Mouse (Mus musculus) intestine, embryonic 14.5 days (tissue): ENCODE data around the gene Stk32c. TPM values are rescaled to one million over a fixed set of nuclear protein-coding genes. Genes with fewer than 3 reads are reported as not detected.

ENCODE experiments used
- ATAC-seq: fragments of 200-750 bp; cut with Nextera tagmentation; replicated peaks from 2 replicates; pipeline ENCODE4 v1.8.0; 2017; ENCODE audit warnings: low read depth, moderate number of reproducible peaks, moderate TSS enrichment, moderate library complexity; ENCODE audit not compliant: low FRiP score, low TSS enrichment
- DNase-seq: peaks from one replicate; pipeline ENCODE4 v3.0.0-alpha.2; 2018; ENCODE audit warnings: low spot score
- H3K27ac ChIP-seq: fragments of 300-500 bp; sonication (generic); 2 replicates; pipeline ENCODE4 v1.5.1; 2014; ENCODE audit warnings: low read depth, mild to moderate bottlenecking, control low read depth
- H3K27me3 ChIP-seq: fragments of 300-500 bp; sonication (generic); replicated peaks from 2 replicates; pipeline ENCODE4 v1.6.1; 2014; ENCODE audit warnings: low read length, control low read depth; ENCODE audit not compliant: control insufficient read depth, insufficient read depth
- H3K36me3 ChIP-seq: fragments of 300-500 bp; sonication (generic); 2 replicates; pipeline ENCODE4 v1.6.1; 2014; ENCODE audit warnings: low read length, control low read depth; ENCODE audit not compliant: control insufficient read depth, insufficient read depth
- H3K4me1 ChIP-seq: fragments of 300-500 bp; sonication (generic); replicated peaks from 2 replicates; pipeline ENCODE4 v1.6.1; 2014; ENCODE audit warnings: low read length, control low read depth, mixed read lengths; ENCODE audit not compliant: control insufficient read depth, insufficient read depth
- H3K4me2 ChIP-seq: fragments of 300-500 bp; sonication (generic); 2 replicates; pipeline ENCODE4 v1.6.1; 2014; ENCODE audit warnings: low read length
- H3K4me3 ChIP-seq: fragments of 300-500 bp; sonication (generic); 2 replicates; pipeline ENCODE4 v1.5.1; 2014; ENCODE audit warnings: low read depth, low read length, control low read depth, mixed read lengths
- H3K9ac ChIP-seq: fragments of 300-500 bp; sonication (generic); 2 replicates; pipeline ENCODE4 v1.6.1; 2014; ENCODE audit warnings: mild to moderate bottlenecking, low read length
- H3K9me3 ChIP-seq: fragments of 300-500 bp; sonication (generic); 2 replicates; pipeline ENCODE4 v1.6.1; 2016; ENCODE audit warnings: low read length, control low read depth; ENCODE audit not compliant: control insufficient read depth
- WGBS: fragments of 180-500 bp; shearing (Covaris S2); extraction: QIAGEN DNeasy Blood & Tissue Kit; methylation state at CpG from one replicate; pipeline ENCODE4 v1.1.7; 2014; 5-methylcytosine and 5-hydroxymethylcytosine counted together
- polyA plus RNA-seq: library from polyadenylated mRNA; unstranded; fragments of >200 nt; fragmentation: Nextera tagmentation; extraction: Ambion mirVana; gene quantifications from 2 replicates; pipeline ENCODE4 v1.2.1, GENCODE M21; 2014

Stk32c gene
- polyA plus RNA-seq, 1 experiment from 2014 or later = 0.15 TPM

GRCm38 (mm10) chr7:139105705-139106104 lies 107.4 kb downstream of the Stk32c start:
- ATAC-seq = no peak
- WGBS = 92% methylated on average over 7 of the region's 7 CpGs
- no peaks in the 10 kb centered on the region for H3K36me3 ChIP-seq

DNA sequence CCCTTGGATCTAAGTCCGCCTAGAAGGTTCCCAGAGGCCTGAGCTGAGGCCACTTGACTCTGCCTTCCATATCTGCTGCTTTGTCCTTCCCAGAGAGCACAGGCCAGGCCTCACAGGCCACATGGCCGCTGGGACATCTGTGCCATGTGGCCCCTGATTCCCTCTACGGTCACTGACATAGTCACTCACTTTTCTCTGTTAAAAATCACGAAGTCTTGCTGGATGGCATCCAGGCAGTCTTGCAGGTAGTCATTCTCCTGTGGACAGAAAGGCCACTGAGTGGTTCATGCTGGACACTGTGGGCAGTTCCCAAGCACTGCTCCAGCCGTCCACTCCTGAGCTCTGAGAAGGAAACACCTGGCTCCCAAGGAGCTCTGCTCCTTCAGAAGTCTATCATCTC lies 108.0 kb downstream of the Stk32c start:
- H3K27ac ChIP-seq = no peak overlapping the region
- DNase-seq (no peak), ATAC-seq (no peak)
- 82% methylated on average over 5 of the region's 5 CpGs for WGBS
- H3K9me3 ChIP-seq = no peaks in the 10 kb centered on the region
- H3K4me1 ChIP-seq = no peaks in the 10 kb centered on the region
- H3K4me2 ChIP-seq = no peak overlapping the region
- H3K36me3 ChIP-seq = no peaks in the 10 kb centered on the region
- H3K27me3 ChIP-seq = no peaks in the 10 kb centered on the region
- H3K9ac ChIP-seq = no peak overlapping the region
- H3K4me3 ChIP-seq = no peak overlapping the region

More at GRCm38 (mm10) chr7:139105705-139106104, 107.4 kb downstream of the Stk32c start:
- no peak overlapping the region for H3K4me3 ChIP-seq
- DNase-seq = no peak
- no peak overlapping the region for H3K27ac ChIP-seq
- no peaks in the 10 kb centered on the region for H3K27me3 ChIP-seq
- no peak overlapping the region for H3K4me2 ChIP-seq
- no peaks in the 10 kb centered on the region for H3K4me1 ChIP-seq
- no peaks in the 10 kb centered on the region for H3K9me3 ChIP-seq
- H3K9ac ChIP-seq = no peak overlapping the region

GRCm38 (mm10) chr7:139103960-139104381 lies 109.1 kb downstream of the Stk32c start:
- peaks cover 2% of the 10 kb centered on the region; the same call in 1 of the 2 replicates for H3K36me3 ChIP-seq
- H3K27me3 ChIP-seq = no peaks in the 10 kb centered on the region
- no peak overlapping the region for H3K4me3 ChIP-seq
- no peaks in the 10 kb centered on the region for H3K9me3 ChIP-seq
- no peak overlapping the region for H3K9ac ChIP-seq
- H3K4me2 ChIP-seq = no peak overlapping the region
- ATAC-seq (no peak), DNase-seq (no peak)
- no peak overlapping the region for H3K27ac ChIP-seq
- H3K4me1 ChIP-seq = no peaks in the 10 kb centered on the region
- WGBS = 61% methylated on average over 10 of the region's 10 CpGs

- Histone ChIP-seq H3K27me3 (no peaks in the 10 kb centered on the region), H3K4me2 (no peak overlapping the region), H3K9ac (no peak overlapping the region), H3K9me3 (no peaks in the 10 kb centered on the region), H3K4me1 (no peaks in the 10 kb centered on the region), H3K36me3 (peaks cover 6% of the 10 kb centered on the region; the same call in 1 of the 2 replicates), H3K4me3 (no peak overlapping the region), H3K27ac (no peak overlapping the region)
- ATAC-seq = no peak
- 79% methylated on average over 3 of the region's 3 CpGs for WGBS
- no peak for DNase-seq
These were observed 111.3 kb downstream of the Stk32c start for GRCm38 (mm10) chr7:139101826-139102225.

DNA sequence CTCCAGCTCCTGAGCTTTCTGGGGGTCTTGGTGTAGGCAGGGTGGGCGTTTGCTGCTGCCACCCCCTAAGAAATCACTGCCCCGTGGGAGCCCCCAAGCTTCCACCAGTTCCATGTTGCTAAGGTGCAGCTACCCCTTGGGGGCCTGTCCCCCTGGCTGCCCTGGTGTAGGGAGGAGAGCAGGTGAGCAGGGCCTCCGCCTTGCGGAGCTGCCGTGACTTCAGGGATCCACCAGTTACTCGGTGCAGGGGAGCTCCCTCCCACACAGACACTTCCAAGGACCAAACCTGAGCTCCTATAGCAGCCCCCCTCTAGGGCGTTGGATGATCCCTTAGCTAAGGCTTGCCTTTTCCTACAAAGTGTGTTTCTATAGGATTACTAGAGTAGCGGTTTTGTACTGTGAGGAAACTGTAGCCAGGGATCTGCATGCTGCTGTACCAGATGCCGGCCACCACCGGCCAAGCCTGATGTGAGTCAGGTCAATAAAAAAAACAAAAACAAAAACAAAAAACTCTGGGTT lies 111.8 kb downstream of the Stk32c start:
- Histone ChIP-seq H3K4me3 (no peak overlapping the region), H3K4me1 (no peaks in the 10 kb centered on the region), H3K9me3 (no peaks in the 10 kb centered on the region), H3K27ac (no peak overlapping the region), H3K27me3 (no peaks in the 10 kb centered on the region), H3K9ac (no peak overlapping the region), H3K4me2 (no peak overlapping the region), H3K36me3 (peaks cover 9% of the 10 kb centered on the region; the same call in 1 of the 2 replicates)
- DNase-seq (no peak), ATAC-seq (no peak)
- 76% methylated on average over 10 of the region's 10 CpGs for WGBS

GRCm38 (mm10) chr7:139100531-139101095 lies 112.5 kb downstream of the Stk32c start:
- Histone ChIP-seq H3K4me1 (no peaks in the 10 kb centered on the region), H3K9me3 (no peaks in the 10 kb centered on the region), H3K9ac (no peak overlapping the region), H3K27me3 (no peaks in the 10 kb centered on the region), H3K27ac (no peak overlapping the region), H3K36me3 (peaks cover 12% of the 10 kb centered on the region; the same call in 1 of the 2 replicates), H3K4me2 (no peak overlapping the region), H3K4me3 (no peak overlapping the region)
- WGBS = 69% methylated on average over 12 of the region's 12 CpGs
- DNase-seq (no peak), ATAC-seq (no peak)

DNA sequence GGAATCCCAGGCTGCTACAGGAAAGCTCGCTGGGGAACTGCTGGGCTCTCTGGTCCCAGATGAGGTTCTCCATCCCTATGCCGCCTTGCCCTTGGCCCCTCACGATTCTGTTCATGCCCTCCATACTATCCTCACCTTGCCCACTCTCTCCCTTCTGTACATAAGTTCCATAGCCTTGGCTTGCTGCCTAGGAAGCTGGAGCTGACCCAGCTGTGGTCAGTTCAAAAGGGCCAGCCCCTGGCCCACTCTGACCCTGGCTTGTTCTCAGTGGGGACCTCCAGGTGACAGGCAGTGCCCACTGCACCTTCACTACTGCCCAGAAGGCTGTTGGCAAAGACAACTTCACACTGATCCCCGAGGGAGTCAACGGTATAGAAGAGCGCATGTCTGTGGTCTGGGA lies 116.7 kb downstream of the Stk32c start:
- DNase-seq (no peak), ATAC-seq (no peak)
- peaks cover 30% of the 10 kb centered on the region; the same call in 1 of the 2 replicates for H3K36me3 ChIP-seq
- no peak overlapping the region for H3K4me3 ChIP-seq
- H3K9me3 ChIP-seq = no peaks in the 10 kb centered on the region
- no peak overlapping the region for H3K4me2 ChIP-seq
- no peaks in the 10 kb centered on the region for H3K27me3 ChIP-seq
- no peak overlapping the region for H3K9ac ChIP-seq
- H3K4me1 ChIP-seq = no peaks in the 10 kb centered on the region
- H3K27ac ChIP-seq = no peak overlapping the region
- 85% methylated on average over 6 of the region's 6 CpGs for WGBS

- no peak for ATAC-seq
- H3K9me3 ChIP-seq = no peaks in the 10 kb centered on the region
- peaks cover 34% of the 10 kb centered on the region for H3K36me3 ChIP-seq
- H3K9ac ChIP-seq = no peak overlapping the region
- H3K27ac ChIP-seq = no peak overlapping the region
- DNase-seq = no peak
- H3K4me1 ChIP-seq = no peaks in the 10 kb centered on the region
- H3K4me3 ChIP-seq = no peak overlapping the region
- H3K4me2 ChIP-seq = no peak overlapping the region
- no peaks in the 10 kb centered on the region for H3K27me3 ChIP-seq
- WGBS = 89% methylated on average over 7 of the region's 7 CpGs
These were observed 117.8 kb downstream of the Stk32c start for GRCm38 (mm10) chr7:139095282-139095681.

DNA sequence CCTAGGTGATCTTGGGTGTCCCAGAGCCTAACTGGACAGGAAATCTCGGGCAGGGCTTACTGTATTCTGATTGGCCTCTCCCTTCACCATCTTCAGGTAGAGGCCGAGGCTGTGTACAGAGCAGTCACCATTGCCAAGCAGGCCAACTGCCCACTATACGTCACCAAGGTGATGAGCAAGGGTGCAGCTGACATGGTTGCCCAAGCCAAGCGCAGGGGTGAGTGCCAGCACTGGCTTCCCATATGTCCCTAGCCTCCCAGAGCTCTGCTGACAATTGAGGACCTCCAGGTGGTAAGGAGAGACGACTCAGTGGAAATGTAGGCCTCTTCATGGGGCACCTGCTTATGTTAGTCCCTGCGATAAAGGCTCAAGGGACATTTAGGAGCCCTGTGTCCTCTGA lies 118.3 kb downstream of the Stk32c start:
- H3K4me3 ChIP-seq = no peak overlapping the region
- H3K27me3 ChIP-seq = no peaks in the 10 kb centered on the region
- H3K36me3 ChIP-seq = peaks cover 39% of the 10 kb centered on the region
- H3K9ac ChIP-seq = no peak overlapping the region
- DNase-seq (no peak), ATAC-seq (no peak)
- no peak overlapping the region for H3K27ac ChIP-seq
- 83% methylated on average over 6 of the region's 6 CpGs for WGBS
- no peaks in the 10 kb centered on the region for H3K4me1 ChIP-seq
- H3K9me3 ChIP-seq = no peaks in the 10 kb centered on the region
- no peak overlapping the region for H3K4me2 ChIP-seq
